Mouse (Mus musculus) megakaryocyte, embryonic 14.5 days (primary cell): ENCODE data around the gene Enpp3. TPM values are rescaled to one million over a fixed set of nuclear protein-coding genes. Genes with fewer than 3 reads are reported as not detected.

Experiments used
- H3K27me3 ChIP-seq: replicated peaks from 2 replicates; pipeline ENCODE3; 2012; ENCODE audit warnings: inconsistent platforms
- H3K36me3 ChIP-seq: replicated peaks from 2 replicates; pipeline ENCODE3; 2012; ENCODE audit warnings: low read length, inconsistent platforms, mixed read lengths
- H3K4me1 ChIP-seq: 2 replicates; pipeline ENCODE4 v1.6.1; 2012; ENCODE audit warnings: inconsistent platforms
- H3K4me3 ChIP-seq: replicated peaks from 2 replicates; pipeline ENCODE3; 2012; ENCODE audit warnings: moderate library complexity, mild to moderate bottlenecking, inconsistent platforms
- H3K9me3 ChIP-seq: 2 replicates; pipeline ENCODE4 v1.6.1; 2012; ENCODE audit warnings: inconsistent platforms
- FLI1 ChIP-seq: IDR thresholded peaks from 2 replicates; pipeline ENCODE4 v1.6.1; 2012; ENCODE audit warnings: low read length, inconsistent platforms, mixed read lengths
- GATA1 ChIP-seq: IDR thresholded peaks from 3 replicates; pipeline ENCODE4 v1.6.1; 2012; ENCODE audit warnings: mixed read lengths, low read length, inconsistent platforms, borderline replicate concordance
- polyA plus RNA-seq: library from polyadenylated mRNA; stranded (reverse); fragments of >175 nt; gene quantifications from 2 replicates; pipeline ENCODE4 v1.2.3, GENCODE M21; 2012; ENCODE audit warnings: low replicate concordance; ENCODE audit not compliant: insufficient read depth

The Enpp3 gene
- polyA plus RNA-seq, 1 experiment = not detected

- H3K27me3 ChIP-seq = no peaks in the 10 kb centered on the region
- TF ChIP-seq GATA1 = no peak
- no peak for TF ChIP-seq FLI1
- H3K4me1 ChIP-seq = no peaks in the 10 kb centered on the region
- no peak overlapping the region for H3K4me3 ChIP-seq
- no peaks in the 10 kb centered on the region for H3K36me3 ChIP-seq
- peaks cover 22% of the 10 kb centered on the region for H3K9me3 ChIP-seq
Observed at GRCm38 (mm10) chr10:24835702-24836342, 6.8 kb downstream of the Enpp3 start.

DNA sequence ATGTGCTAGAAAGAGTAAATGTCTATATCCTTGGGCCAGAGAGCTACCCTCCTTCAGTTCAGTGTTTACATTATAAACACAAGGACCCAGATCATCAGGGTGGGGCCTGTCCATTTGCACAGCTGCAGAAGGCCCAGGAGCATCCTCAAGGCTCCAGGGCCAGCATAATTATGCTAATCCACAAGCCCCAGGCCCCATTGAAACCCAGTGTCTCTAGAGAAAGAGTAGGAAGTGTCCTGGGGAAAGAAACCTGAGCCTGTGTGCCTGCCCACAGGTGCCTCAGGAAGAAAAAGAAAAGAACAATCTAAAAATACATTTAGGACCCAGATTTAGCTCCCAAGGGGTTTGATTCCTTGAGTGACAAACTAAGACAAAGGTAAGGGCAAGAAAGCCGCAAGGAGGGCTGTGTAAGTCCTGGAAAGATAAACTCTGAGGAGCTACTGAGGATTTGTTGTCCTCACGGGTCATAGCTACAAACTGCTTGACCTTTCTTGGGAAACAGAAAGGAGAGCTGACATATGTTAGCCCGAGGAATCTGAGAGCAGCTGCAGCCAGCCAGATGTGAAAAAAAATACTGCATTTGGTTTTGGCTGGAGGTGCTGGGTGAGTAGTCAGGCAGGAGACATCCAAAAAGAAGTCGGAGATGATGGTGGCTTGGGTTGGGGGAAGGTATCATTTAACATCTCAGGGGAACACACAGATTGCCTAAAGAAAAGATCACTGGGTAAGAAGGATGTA, 7.8 kb downstream of the Enpp3 start:
- Histone ChIP-seq H3K27me3 (no peaks in the 10 kb centered on the region), H3K4me1 (no peaks in the 10 kb centered on the region), H3K36me3 (no peaks in the 10 kb centered on the region), H3K9me3 (peaks cover 20% of the 10 kb centered on the region), H3K4me3 (no peak overlapping the region)
- TF ChIP-seq GATA1 = no peak
- TF ChIP-seq FLI1 = no peak

DNA sequence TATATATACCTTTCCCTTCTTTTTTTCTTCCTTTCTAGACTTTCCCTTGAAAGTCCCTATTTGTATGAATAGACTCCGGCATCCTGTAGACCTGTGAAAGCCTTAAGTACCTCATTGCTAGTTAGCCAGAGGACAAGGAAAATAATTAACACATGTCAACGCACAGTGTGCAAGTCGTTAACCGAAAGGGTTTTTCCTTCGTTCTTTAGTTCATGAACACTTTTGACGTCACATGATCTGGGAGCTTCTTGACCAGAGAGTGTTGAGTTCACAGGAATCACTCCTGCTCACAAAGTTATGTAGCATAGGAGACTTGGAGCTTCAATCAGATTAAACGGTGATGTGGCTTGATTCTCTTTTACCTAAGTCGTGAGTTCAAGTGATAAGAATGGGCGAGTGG, 10.3 kb downstream of the Enpp3 start:
- H3K4me1 ChIP-seq = no peaks in the 10 kb centered on the region
- TF ChIP-seq GATA1 = no peak
- TF ChIP-seq FLI1 = no peak
- no peaks in the 10 kb centered on the region for H3K27me3 ChIP-seq
- peaks cover 2% of the 10 kb centered on the region for H3K9me3 ChIP-seq
- no peak overlapping the region for H3K4me3 ChIP-seq
- no peaks in the 10 kb centered on the region for H3K36me3 ChIP-seq

GRCm38 (mm10) chr10:24831377-24832095, 11.1 kb downstream of the Enpp3 start:
- Histone ChIP-seq H3K4me1 (no peaks in the 10 kb centered on the region), H3K36me3 (no peaks in the 10 kb centered on the region)
- no peak for TF ChIP-seq GATA1
- TF ChIP-seq FLI1 = no peak

DNA sequence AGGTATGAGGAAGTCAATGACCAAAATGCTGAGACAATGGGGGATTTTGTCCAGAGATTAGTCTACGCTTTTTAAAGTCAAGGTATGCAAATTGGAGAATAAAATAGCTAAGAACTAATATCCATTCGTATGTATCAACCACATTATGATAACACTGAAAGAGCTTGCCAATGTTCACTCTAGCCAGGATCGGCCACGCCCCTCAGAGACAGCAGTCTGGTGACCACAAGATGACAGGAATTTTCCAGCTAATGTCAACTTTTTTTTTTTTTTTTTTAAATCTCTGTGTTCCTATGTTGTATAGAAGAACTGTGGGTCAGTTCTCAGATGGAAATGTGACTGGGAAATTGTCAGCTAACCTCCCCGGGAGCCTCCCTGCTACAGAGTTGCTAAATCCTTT, 12.2 kb downstream of the Enpp3 start:
- H3K4me1 ChIP-seq = no peaks in the 10 kb centered on the region
- TF ChIP-seq FLI1 (no peak), GATA1 (no peak)
- H3K36me3 ChIP-seq = no peaks in the 10 kb centered on the region
- H3K4me3 ChIP-seq = no peak overlapping the region
- no peaks in the 10 kb centered on the region for H3K27me3 ChIP-seq
- no peaks in the 10 kb centered on the region for H3K9me3 ChIP-seq

More at GRCm38 (mm10) chr10:24831377-24832095, 11.1 kb downstream of the Enpp3 start:
- H3K27me3 ChIP-seq = no peaks in the 10 kb centered on the region
- H3K9me3 ChIP-seq = no peaks in the 10 kb centered on the region; the same call in 1 of the 2 replicates
- H3K4me3 ChIP-seq = no peak overlapping the region

DNA sequence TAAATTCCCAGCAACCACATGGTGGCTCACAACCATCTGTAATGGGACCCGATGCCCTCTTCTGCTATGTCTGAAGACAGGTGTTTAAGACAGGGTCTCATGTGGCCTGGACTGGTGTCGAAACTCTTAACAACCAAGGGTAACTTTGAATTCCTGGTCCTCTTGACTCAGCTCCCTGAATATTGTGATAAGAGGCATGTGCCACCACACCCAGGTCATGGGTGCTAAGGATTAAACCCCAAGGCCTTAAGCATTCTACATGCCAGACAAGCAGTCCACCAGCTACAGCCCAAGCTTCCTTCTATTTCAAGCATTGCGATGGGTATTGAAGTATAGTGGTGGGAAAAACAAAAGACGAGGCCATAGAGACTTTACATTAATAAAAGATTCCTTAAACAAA, 14.5 kb downstream of the Enpp3 start:
- H3K36me3 ChIP-seq = no peaks in the 10 kb centered on the region
- H3K4me1 ChIP-seq = peaks cover 8% of the 10 kb centered on the region
- no peaks in the 10 kb centered on the region for H3K9me3 ChIP-seq
- H3K4me3 ChIP-seq = no peak overlapping the region
- H3K27me3 ChIP-seq = no peaks in the 10 kb centered on the region
- TF ChIP-seq GATA1 (no peak), FLI1 (no peak)

DNA sequence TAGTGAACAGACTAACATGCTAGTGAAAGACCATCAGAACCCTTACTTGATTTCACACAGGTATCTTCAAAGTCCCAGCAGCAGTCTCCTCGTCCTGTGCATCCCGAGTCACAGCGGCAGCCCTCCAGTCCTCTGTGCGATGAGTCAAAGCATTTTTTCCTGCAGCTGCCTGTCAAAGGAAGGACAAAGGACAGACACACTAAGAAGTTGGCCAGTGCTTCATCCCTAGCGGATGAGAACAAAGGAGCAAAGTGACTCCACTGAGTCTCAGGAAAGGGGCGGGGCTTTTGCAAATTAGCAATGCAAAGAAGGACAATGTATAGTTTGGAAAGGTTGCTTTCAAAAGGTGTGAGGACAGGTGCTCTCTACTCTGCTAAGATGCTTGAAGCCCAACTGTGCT, 16.5 kb downstream of the Enpp3 start:
- H3K9me3 ChIP-seq = no peaks in the 10 kb centered on the region
- TF ChIP-seq FLI1 (no peak), GATA1 (no peak)
- no peaks in the 10 kb centered on the region for H3K36me3 ChIP-seq
- no peaks in the 10 kb centered on the region for H3K27me3 ChIP-seq
- H3K4me3 ChIP-seq = no peak overlapping the region
- peaks cover 8% of the 10 kb centered on the region for H3K4me1 ChIP-seq

DNA sequence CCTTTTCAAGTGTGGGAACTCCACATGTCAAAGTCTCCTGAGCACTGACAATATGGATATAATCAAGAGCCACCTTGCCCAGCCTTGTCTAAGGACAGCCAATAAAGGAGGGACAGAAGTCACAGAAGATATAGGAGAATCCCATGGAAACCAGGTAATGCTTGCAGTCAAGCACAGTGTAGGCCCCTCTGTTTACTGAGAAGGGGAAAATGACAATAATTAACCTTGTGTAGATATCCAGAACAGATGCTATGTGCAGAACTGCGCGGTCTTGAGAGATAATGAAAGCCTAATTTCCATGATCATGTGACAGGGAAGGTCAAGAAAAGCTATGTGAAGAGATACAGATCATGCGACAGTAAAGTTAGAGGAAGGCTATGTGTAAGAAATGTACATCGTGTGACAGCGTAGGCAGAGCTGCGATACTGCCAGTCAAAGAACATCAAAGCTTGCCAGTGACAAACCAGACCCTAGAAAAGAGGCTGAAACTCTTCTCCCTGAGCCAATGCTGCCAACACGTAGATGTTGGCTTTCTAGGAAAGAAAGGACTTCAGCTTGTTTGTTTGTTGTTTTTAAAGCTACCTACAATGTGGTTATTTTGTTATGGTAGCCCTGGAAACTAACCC, 17.1 kb downstream of the Enpp3 start:
- Histone ChIP-seq H3K36me3 (no peaks in the 10 kb centered on the region), H3K27me3 (no peaks in the 10 kb centered on the region), H3K4me3 (no peak overlapping the region), H3K4me1 (peaks cover 8% of the 10 kb centered on the region), H3K9me3 (no peaks in the 10 kb centered on the region)
- no peak for TF ChIP-seq FLI1
- TF ChIP-seq GATA1 = no peak

- Histone ChIP-seq H3K27me3 (no peaks in the 10 kb centered on the region), H3K4me3 (no peak overlapping the region), H3K9me3 (no peaks in the 10 kb centered on the region), H3K36me3 (no peaks in the 10 kb centered on the region), H3K4me1 (peaks cover 8% of the 10 kb centered on the region)
- TF ChIP-seq FLI1 (no peak), GATA1 (no peak)
Observed at GRCm38 (mm10) chr10:24824621-24825020, 18.0 kb downstream of the Enpp3 start.
